Mouse (Mus musculus) bone marrow, adult 2 months (tissue): ENCODE measurements at regions not wholly inside any gene's neighbourhood (a gene's known extent, or its start where the extent isn't known, plus 50 kb on each side); places are given as distances from the start of the nearest gene placed in this dataset.

Source experiments
- CTCF ChIP-seq: fragments of 200-500 bp; IDR thresholded peaks from 2 replicates; pipeline ENCODE4 v1.5.1; 2011; ENCODE audit warnings: low read length, control low read depth; ENCODE audit not compliant: control insufficient read depth, insufficient read depth
- POLR2A ChIP-seq: fragments of 200-500 bp; IDR thresholded peaks from 2 replicates; pipeline ENCODE4 v1.6.1; 2011; ENCODE audit warnings: low read depth, mild to moderate bottlenecking, control low read depth, low read length, borderline replicate concordance; ENCODE audit not compliant: control insufficient read depth

- no peak for TF ChIP-seq CTCF
- TF ChIP-seq POLR2A = no peak
These were observed 210.3 kb downstream of the Gm10260 start for GRCm38 (mm10) chr13:97550172-97550571.
